Mouse (Mus musculus): Measurements from ENCODE around the gene C1ra.

GRCm38 (mm10) chr6:124511936-124512335 lies 269 bp upstream of the C1ra start:
- no peak for TF ChIP-seq USF1 (IDR thresholded peaks at IDR 0.05; ENCODE audit: low read depth)
- no peak for TF ChIP-seq MAX (IDR thresholded peaks at IDR 0.05)
- no peak for TF ChIP-seq CTCF (IDR thresholded peaks at IDR 0.05; ENCODE audit: control insufficient read depth, insufficient read depth, insufficient read length)
- no peak for TF ChIP-seq FOSL1 (IDR thresholded peaks at IDR 0.05; ENCODE audit: insufficient read depth, low read length, poor library complexity, severe bottlenecking)
- TF ChIP-seq CEBPB (IDR thresholded peaks at IDR 0.05; ENCODE audit: low read depth), result no peak
- TF ChIP-seq MYOD1 (IDR thresholded peaks at IDR 0.05; ENCODE audit: control insufficient read depth, insufficient read length, low read depth), result no peak
- no peak for TF ChIP-seq MYOG (IDR thresholded peaks at IDR 0.05; ENCODE audit: control insufficient read depth, extremely low read depth, insufficient read length)
